Mouse (Mus musculus): Measurements from ENCODE around the gene H60c. TPM values are rescaled to one million over a fixed set of nuclear protein-coding genes. Genes with fewer than 3 reads are reported as not detected.

H60c gene
- polyA plus RNA-seq, 1 experiment from 2014 or later: not detected

DNA sequence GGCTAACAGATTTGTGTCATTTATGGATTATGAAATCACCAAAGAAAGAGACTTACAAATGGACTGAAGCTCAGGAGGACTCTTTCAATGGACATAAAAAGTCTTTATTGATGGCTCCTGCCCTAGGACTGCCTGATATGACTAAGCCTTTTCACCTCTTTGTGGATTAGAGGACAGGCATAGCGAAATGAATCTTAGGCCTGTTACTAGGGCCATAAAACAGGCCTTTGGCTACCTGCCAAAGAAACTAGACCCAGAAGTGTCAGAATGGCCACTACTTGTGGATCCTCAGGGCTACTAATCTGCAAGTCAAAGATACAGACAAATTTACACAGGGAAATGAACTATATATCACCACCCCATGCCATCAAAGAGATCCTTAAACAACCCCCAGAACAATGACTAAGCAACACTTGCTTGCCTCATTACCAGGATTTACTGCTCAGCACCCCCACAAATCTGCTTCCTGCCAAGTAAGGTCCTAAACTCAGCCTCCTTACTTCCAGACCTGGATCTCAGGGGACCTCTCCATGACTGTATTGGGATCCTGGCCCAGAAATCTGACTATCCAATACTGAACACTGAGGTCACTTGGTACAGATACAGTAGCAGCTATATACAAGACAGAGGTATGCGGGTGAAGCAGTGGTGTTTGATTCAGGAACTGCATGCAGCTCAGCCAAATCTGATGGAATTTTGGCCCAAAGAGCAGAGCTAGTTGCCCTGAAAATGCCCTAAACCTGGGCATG, 39.0 kb downstream of the H60c start:
- no peak overlapping the region for H3K4me2 ChIP-seq
- H3K9ac ChIP-seq: no peak overlapping the region
- 69% methylated on average over 2 of the region's 2 CpGs for WGBS
- no peak overlapping the region for H3K27ac ChIP-seq
- no peaks in the 10 kb centered on the region for H3K4me1 ChIP-seq (replicated peaks)
- no peak for ATAC-seq (ENCODE audit: low FRiP score)
- no peak overlapping the region for H3K4me3 ChIP-seq
- no peaks in the 10 kb centered on the region for H3K36me3 ChIP-seq
- peaks cover 4% of the 10 kb centered on the region; the same call in 1 of the 2 replicates for H3K9me3 ChIP-seq
- H3K27me3 ChIP-seq: no peaks in the 10 kb centered on the region

Other genes with a start within 250 kb of the H60c start
- 42.6 and 43.3 TPM in 2 replicates for gene Ppp1r14c, start 98.3 kb upstream of the H60c start, polyA plus RNA-seq (2015; fragmentation: Nextera tagmentation; extraction: Ambion mirVana)